Mouse (Mus musculus) MEL (cell line): ENCODE data around the gene Tff3.

Source experiments
- BHLHE40 ChIP-seq: IDR thresholded peaks from 2 replicates; pipeline ENCODE4 v1.6.1; 2012; ENCODE audit warnings: low read depth, mild to moderate bottlenecking, inconsistent platforms, low read length, improper control_type of control experiment, borderline replicate concordance
- CTCF ChIP-seq, 3 experiments: IDR thresholded peaks in 2 of 3; conservative IDR thresholded peaks in 1 of 3; 2 replicates each; pipeline ENCODE4 v1.5.1; 2011 to 2012; ENCODE audit warnings: low read length in 3 of 3, low read depth in 2 of 3, mild to moderate bottlenecking in 2 of 3, improper control_type of control experiment in 1 of 3, inconsistent platforms in 1 of 3, mixed read lengths in 1 of 3, moderate library complexity in 1 of 3; ENCODE audit not compliant: control insufficient read depth in 1 of 3, insufficient read depth in 1 of 3, poor library complexity in 1 of 3, severe bottlenecking in 1 of 3
- E2F4 ChIP-seq: IDR thresholded peaks from 2 replicates; pipeline ENCODE4 v1.6.1; 2011; ENCODE audit warnings: low read depth, low read length, improper control_type of control experiment, borderline replicate concordance
- EP300 ChIP-seq, 2 experiments: IDR thresholded peaks; 2 replicates each; pipeline ENCODE4 v1.6.1; 2011; ENCODE audit warnings: improper control_type of control experiment in 2 of 2, low read length in 2 of 2, low read depth in 1 of 2, mild to moderate bottlenecking in 1 of 2
- JUND ChIP-seq: IDR thresholded peaks from 2 replicates; pipeline ENCODE4 v1.6.1; 2011; ENCODE audit warnings: low read depth, mild to moderate bottlenecking, improper control_type of control experiment, low read length
- KAT2A ChIP-seq: conservative IDR thresholded peaks from 2 replicates; pipeline ENCODE4 v1.6.1; 2012; ENCODE audit warnings: low read depth, low read length, improper control_type of control experiment, inconsistent platforms
- MEF2A ChIP-seq: IDR thresholded peaks from 2 replicates; pipeline ENCODE4 v1.6.1; 2014; ENCODE audit warnings: low read depth, mild to moderate bottlenecking, inconsistent platforms, low read length, improper control_type of control experiment; ENCODE audit not compliant: poor library complexity, insufficient replicate concordance, severe bottlenecking; ENCODE audit errors: extremely low read depth
- POLR2A ChIP-seq, 2 experiments: IDR thresholded peaks; 2 replicates each; pipeline ENCODE4 v1.6.1; 2011 to 2012; ENCODE audit warnings: low read length in 2 of 2, mild to moderate bottlenecking in 2 of 2, control low read depth in 1 of 2, improper control_type of control experiment in 1 of 2, low read depth in 1 of 2, moderate library complexity in 1 of 2; ENCODE audit not compliant: control insufficient read depth in 1 of 2, insufficient read depth in 1 of 2, poor library complexity in 1 of 2
- RAD21 ChIP-seq: IDR thresholded peaks from 2 replicates; pipeline ENCODE4 v1.6.1; 2011; ENCODE audit warnings: mild to moderate bottlenecking, low read depth, low read length, improper control_type of control experiment

- TF ChIP-seq E2F4 (no peak), POLR2A (IDR thresholded peaks at IDR 0.05; ENCODE audit: control insufficient read depth in 1 of 2, insufficient read depth in 1 of 2, low read depth in 1 of 2, low read length in 2 of 2, poor library complexity in 1 of 2) (no peak), BHLHE40 (no peak), KAT2A (no peak), CTCF (IDR thresholded peaks at IDR 0.05 in 2 of 3, conservative IDR thresholded peaks at IDR 0.05 in 1 of 3; ENCODE audit: control insufficient read depth in 1 of 3, insufficient read depth in 1 of 3, low read depth in 2 of 3, low read length in 3 of 3, poor library complexity in 1 of 3, severe bottlenecking in 1 of 3) (no peak), JUND (no peak), RAD21 (no peak), MEF2A (no peak), EP300 (IDR thresholded peaks at IDR 0.05; ENCODE audit: low read depth in 1 of 2, low read length in 2 of 2) (no peak)
These were observed 33.9 kb downstream of the Tff3 start for GRCm38 (mm10) chr17:31095570-31095969.
